Mouse (Mus musculus) thymus, adult 2 months (tissue): ENCODE results near the gene Fndc5.

Experiments
- CTCF ChIP-seq: fragments of 200-500 bp; IDR thresholded peaks from 2 replicates; pipeline ENCODE4 v1.5.1; 2012; ENCODE audit warnings: mild to moderate bottlenecking, control low read depth, low read length, moderate library complexity, borderline replicate concordance; ENCODE audit not compliant: control insufficient read depth, poor library complexity, insufficient read depth; ENCODE audit errors: extremely low read depth
- POLR2A ChIP-seq: fragments of 200-500 bp; IDR thresholded peaks from 2 replicates; pipeline ENCODE4 v1.6.1; 2012; ENCODE audit warnings: mild to moderate bottlenecking, low read length, control low read depth, moderate library complexity; ENCODE audit not compliant: control insufficient read depth, poor library complexity, insufficient read depth; ENCODE audit errors: extremely low read depth

GRCm38 (mm10) chr4:129134799-129135585 lies 1.8 kb upstream of the Fndc5 start:
- TF ChIP-seq CTCF (peak; percentile 83; the same call in 1 of the 2 replicates), POLR2A (no peak)
